Mouse (Mus musculus): ENCODE measurements around the gene Olfr742. TPM values are rescaled to one million over a fixed set of nuclear protein-coding genes. Genes with fewer than 3 reads are reported as not detected.

Olfr742 gene
- not detected in 2 replicates for total RNA-seq (2014; rRNA removed; ENCODE audit: low replicate concordance)
- not detected in 2 replicates for polyA plus RNA-seq (2015; fragmentation: Nextera tagmentation; extraction: Ambion mirVana)

GRCm38 (mm10) chr14:50503300-50503699, at the start of gene Olfr742:
Gene Olfr742 (plus strand): TSS chr14:50503600.
- H3K27ac ChIP-seq (ENCODE audit: low read depth): no peak within 1 kb of the TSS
- no peaks in the 10 kb centered on the region for H3K36me3 ChIP-seq (replicated peaks; ENCODE audit: control insufficient read depth, insufficient read depth, low read length)
- no peak within 1 kb of the TSS for H3K9ac ChIP-seq (replicated peaks; ENCODE audit: low read depth, low read length)
- DNase-seq (ENCODE audit: low spot score) (no peak), ATAC-seq (ENCODE audit: insufficient read depth, low read depth) (no peak)
- no peaks in the 10 kb centered on the region for H3K9me3 ChIP-seq (replicated peaks; ENCODE audit: control insufficient read depth, low read length)
- 41% methylated on average over 2 of the region's 2 CpGs for WGBS
- H3K4me3 ChIP-seq (ENCODE audit: low read depth, low read length): no peak within 1 kb of the TSS
- H3K27me3 ChIP-seq (ENCODE audit: control insufficient read depth, insufficient read depth, low read length): no peaks in the 10 kb centered on the region
- TF ChIP-seq EP300 (IDR thresholded peaks at IDR 0.05; ENCODE audit: low read depth) (no peak), CTCF (IDR thresholded peaks at IDR 0.05; ENCODE audit: low read depth) (no peak)
- no peak within 1 kb of the TSS for H3K4me2 ChIP-seq (ENCODE audit: low read depth, low read length)
- H3K4me1 ChIP-seq (ENCODE audit: control insufficient read depth, insufficient read depth): no peaks in the 10 kb centered on the region

GRCm38 (mm10) chr14:50472438-50472837, 31.0 kb upstream of the Olfr742 start, which contains the start of gene Olfr741:
Gene Olfr741 (plus strand): TSS chr14:50472738.
- Histone ChIP-seq H3K4me1 (ENCODE audit: control insufficient read depth, insufficient read depth) (no peaks in the 10 kb centered on the region), H3K4me3 (ENCODE audit: low read depth, low read length) (no peak within 1 kb of the TSS), H3K36me3 (replicated peaks; ENCODE audit: control insufficient read depth, insufficient read depth, low read length) (no peaks in the 10 kb centered on the region), H3K27ac (ENCODE audit: low read depth) (no peak within 1 kb of the TSS), H3K9me3 (replicated peaks; ENCODE audit: control insufficient read depth, low read length) (no peaks in the 10 kb centered on the region), H3K9ac (replicated peaks; ENCODE audit: low read depth, low read length) (no peak within 1 kb of the TSS), H3K4me2 (ENCODE audit: low read depth, low read length) (no peak within 1 kb of the TSS), H3K27me3 (ENCODE audit: control insufficient read depth, insufficient read depth, low read length) (no peaks in the 10 kb centered on the region)
- TF ChIP-seq EP300 (IDR thresholded peaks at IDR 0.05; ENCODE audit: low read depth) (no peak), CTCF (IDR thresholded peaks at IDR 0.05; ENCODE audit: low read depth) (no peak)
- ATAC-seq (ENCODE audit: insufficient read depth, low read depth): no peak
- no peak for DNase-seq (ENCODE audit: low spot score)
- 56% methylated on average over 2 of the region's 2 CpGs for WGBS

GRCm38 (mm10) chr14:50478406-50478805, 25.0 kb upstream of the Olfr742 start:
- ATAC-seq (ENCODE audit: insufficient read depth, low read depth) (no peak), DNase-seq (ENCODE audit: low spot score) (no peak)
- Histone ChIP-seq H3K36me3 (replicated peaks; ENCODE audit: control insufficient read depth, insufficient read depth, low read length) (no peaks in the 10 kb centered on the region), H3K4me2 (ENCODE audit: low read depth, low read length) (no peak overlapping the region), H3K9me3 (replicated peaks; ENCODE audit: control insufficient read depth, low read length) (no peaks in the 10 kb centered on the region), H3K4me1 (ENCODE audit: control insufficient read depth, insufficient read depth) (no peaks in the 10 kb centered on the region), H3K27me3 (ENCODE audit: control insufficient read depth, insufficient read depth, low read length) (no peaks in the 10 kb centered on the region), H3K27ac (ENCODE audit: low read depth) (no peak overlapping the region), H3K9ac (replicated peaks; ENCODE audit: low read depth, low read length) (no peak overlapping the region), H3K4me3 (ENCODE audit: low read depth, low read length) (no peak overlapping the region)
- no peak for TF ChIP-seq EP300 (IDR thresholded peaks at IDR 0.05; ENCODE audit: low read depth)
- no peak for TF ChIP-seq CTCF (IDR thresholded peaks at IDR 0.05; ENCODE audit: low read depth)
- WGBS: 47% methylated on average over 2 of the region's 2 CpGs

- H3K27ac ChIP-seq (ENCODE audit: low read depth): no peak within 1 kb of the TSS
- no peak for DNase-seq (ENCODE audit: low spot score)
- no peaks in the 10 kb centered on the region for H3K36me3 ChIP-seq (replicated peaks; ENCODE audit: control insufficient read depth, insufficient read depth, low read length)
- no peaks in the 10 kb centered on the region for H3K4me1 ChIP-seq (ENCODE audit: control insufficient read depth, insufficient read depth)
- H3K9me3 ChIP-seq (replicated peaks; ENCODE audit: control insufficient read depth, low read length): no peaks in the 10 kb centered on the region
- no peak within 1 kb of the TSS for H3K4me3 ChIP-seq (ENCODE audit: low read depth, low read length)
- ATAC-seq (ENCODE audit: insufficient read depth, low read depth): no peak
- TF ChIP-seq CTCF (IDR thresholded peaks at IDR 0.05; ENCODE audit: low read depth): no peak
- H3K4me2 ChIP-seq (ENCODE audit: low read depth, low read length): no peak within 1 kb of the TSS
- no peaks in the 10 kb centered on the region for H3K27me3 ChIP-seq (ENCODE audit: control insufficient read depth, insufficient read depth, low read length)
- H3K9ac ChIP-seq (replicated peaks; ENCODE audit: low read depth, low read length): no peak within 1 kb of the TSS
Observed at GRCm38 (mm10) chr14:50521539-50521938, 18.1 kb downstream of the Olfr742 start, which contains the start of gene Olfr743. Gene Olfr743 (plus strand): TSS chr14:50521839.

- ATAC-seq (ENCODE audit: insufficient read depth, low read depth): no peak
- DNase-seq (ENCODE audit: low spot score): no peak
- WGBS: 88% methylated on average over 2 of the region's 2 CpGs
Observed at GRCm38 (mm10) chr14:50552734-50553133, 49.3 kb downstream of the Olfr742 start.

More at GRCm38 (mm10) chr14:50552734-50553133, 49.3 kb downstream of the Olfr742 start:
- Histone ChIP-seq H3K9me3 (replicated peaks; ENCODE audit: control insufficient read depth, low read length) (no peaks in the 10 kb centered on the region), H3K4me3 (ENCODE audit: low read depth, low read length) (no peak overlapping the region), H3K4me1 (ENCODE audit: control insufficient read depth, insufficient read depth) (no peaks in the 10 kb centered on the region), H3K9ac (replicated peaks; ENCODE audit: low read depth, low read length) (no peak overlapping the region), H3K4me2 (ENCODE audit: low read depth, low read length) (no peak overlapping the region), H3K36me3 (replicated peaks; ENCODE audit: control insufficient read depth, insufficient read depth, low read length) (no peaks in the 10 kb centered on the region), H3K27ac (ENCODE audit: low read depth) (no peak overlapping the region), H3K27me3 (ENCODE audit: control insufficient read depth, insufficient read depth, low read length) (no peaks in the 10 kb centered on the region)
- no peak for TF ChIP-seq CTCF (IDR thresholded peaks at IDR 0.05; ENCODE audit: low read depth)
- TF ChIP-seq EP300 (IDR thresholded peaks at IDR 0.05; ENCODE audit: low read depth): no peak

Other genes starting within 250 kb of the Olfr742 start
- gene Olfr732, start 219.4 kb upstream of the Olfr742 start, total RNA-seq (2014; rRNA removed; ENCODE audit: low replicate concordance): not detected in 2 replicates
- gene Olfr732, start 219.4 kb upstream of the Olfr742 start, polyA plus RNA-seq (2015; fragmentation: Nextera tagmentation; extraction: Ambion mirVana): not detected in 2 replicates
- not detected in 2 replicates for gene Olfr733, start 202.1 kb upstream of the Olfr742 start, total RNA-seq (2014; rRNA removed; ENCODE audit: low replicate concordance)
- gene Olfr733, start 202.1 kb upstream of the Olfr742 start, polyA plus RNA-seq (2015; fragmentation: Nextera tagmentation; extraction: Ambion mirVana): not detected in 2 replicates
- not detected in 2 replicates for gene Olfr734, start 176.8 kb upstream of the Olfr742 start, total RNA-seq (2014; rRNA removed; ENCODE audit: low replicate concordance)
- gene Olfr734, start 176.8 kb upstream of the Olfr742 start, polyA plus RNA-seq (2015; fragmentation: Nextera tagmentation; extraction: Ambion mirVana): not detected in 2 replicates
- not detected in 2 replicates for gene Olfr735, start 154.7 kb upstream of the Olfr742 start, total RNA-seq (2014; rRNA removed; ENCODE audit: low replicate concordance)
- not detected in 2 replicates for gene Olfr735, start 154.7 kb upstream of the Olfr742 start, polyA plus RNA-seq (2015; fragmentation: Nextera tagmentation; extraction: Ambion mirVana)
- not detected in 2 replicates for gene Tlr11, start 145.7 kb upstream of the Olfr742 start, total RNA-seq (2014; rRNA removed; ENCODE audit: low replicate concordance)
- not detected in 2 replicates for gene Tlr11, start 145.7 kb upstream of the Olfr742 start, polyA plus RNA-seq (2015; fragmentation: Nextera tagmentation; extraction: Ambion mirVana)
- gene Olfr736, start 122.4 kb upstream of the Olfr742 start, total RNA-seq (2014; rRNA removed; ENCODE audit: low replicate concordance): not detected in 2 replicates
- gene Olfr736, start 122.4 kb upstream of the Olfr742 start, polyA plus RNA-seq (2015; fragmentation: Nextera tagmentation; extraction: Ambion mirVana): not detected in 2 replicates
- gene Olfr738, start 96.0 kb upstream of the Olfr742 start, total RNA-seq (2014; rRNA removed; ENCODE audit: low replicate concordance): not detected in 2 replicates
- gene Olfr738, start 96.0 kb upstream of the Olfr742 start, polyA plus RNA-seq (2015; fragmentation: Nextera tagmentation; extraction: Ambion mirVana): not detected in 2 replicates
- not detected in 2 replicates for gene Olfr739, start 85.0 kb upstream of the Olfr742 start, total RNA-seq (2014; rRNA removed; ENCODE audit: low replicate concordance)
- gene Olfr739, start 85.0 kb upstream of the Olfr742 start, polyA plus RNA-seq (2015; fragmentation: Nextera tagmentation; extraction: Ambion mirVana): not detected in 2 replicates
- gene Olfr740, start 58.1 kb upstream of the Olfr742 start, total RNA-seq (2014; rRNA removed; ENCODE audit: low replicate concordance): not detected in 2 replicates
- gene Olfr740, start 58.1 kb upstream of the Olfr742 start, polyA plus RNA-seq (2015; fragmentation: Nextera tagmentation; extraction: Ambion mirVana): not detected in 2 replicates
- not detected in 2 replicates for gene Olfr741, start 30.9 kb upstream of the Olfr742 start, total RNA-seq (2014; rRNA removed; ENCODE audit: low replicate concordance)
- not detected in 2 replicates for gene Olfr741, start 30.9 kb upstream of the Olfr742 start, polyA plus RNA-seq (2015; fragmentation: Nextera tagmentation; extraction: Ambion mirVana)
- not detected in 2 replicates for gene Olfr743, start 18.2 kb downstream of the Olfr742 start, total RNA-seq (2014; rRNA removed; ENCODE audit: low replicate concordance)
- gene Olfr743, start 18.2 kb downstream of the Olfr742 start, polyA plus RNA-seq (2015; fragmentation: Nextera tagmentation; extraction: Ambion mirVana): not detected in 2 replicates
- not detected in 2 replicates for gene Olfr744, start 111.3 kb downstream of the Olfr742 start, total RNA-seq (2014; rRNA removed; ENCODE audit: low replicate concordance)
- not detected in 2 replicates for gene Olfr744, start 111.3 kb downstream of the Olfr742 start, polyA plus RNA-seq (2015; fragmentation: Nextera tagmentation; extraction: Ambion mirVana)
- not detected in 2 replicates for gene Olfr745, start 135.8 kb downstream of the Olfr742 start, total RNA-seq (2014; rRNA removed; ENCODE audit: low replicate concordance)
- gene Olfr745, start 135.8 kb downstream of the Olfr742 start, polyA plus RNA-seq (2015; fragmentation: Nextera tagmentation; extraction: Ambion mirVana): not detected in 2 replicates
- gene Olfr746, start 143.5 kb downstream of the Olfr742 start, total RNA-seq (2014; rRNA removed; ENCODE audit: low replicate concordance): not detected in 2 replicates
- not detected in 2 replicates for gene Olfr746, start 143.5 kb downstream of the Olfr742 start, polyA plus RNA-seq (2015; fragmentation: Nextera tagmentation; extraction: Ambion mirVana)
- not detected in 2 replicates for gene Olfr747, start 189.6 kb downstream of the Olfr742 start, total RNA-seq (2014; rRNA removed; ENCODE audit: low replicate concordance)
- not detected in 2 replicates for gene Olfr747, start 189.6 kb downstream of the Olfr742 start, polyA plus RNA-seq (2015; fragmentation: Nextera tagmentation; extraction: Ambion mirVana)
- not detected in 2 replicates for gene Olfr748, start 203.8 kb downstream of the Olfr742 start, total RNA-seq (2014; rRNA removed; ENCODE audit: low replicate concordance)
- not detected in 2 replicates for gene Olfr748, start 203.8 kb downstream of the Olfr742 start, polyA plus RNA-seq (2015; fragmentation: Nextera tagmentation; extraction: Ambion mirVana)
- not detected in 2 replicates for gene Olfr749, start 241.5 kb downstream of the Olfr742 start, total RNA-seq (2014; rRNA removed; ENCODE audit: low replicate concordance)
- not detected in 2 replicates for gene Olfr749, start 241.5 kb downstream of the Olfr742 start, polyA plus RNA-seq (2015; fragmentation: Nextera tagmentation; extraction: Ambion mirVana)